Mouse (Mus musculus): ENCODE measurements around the gene Ip6k3. TPM values are rescaled to one million over a fixed set of nuclear protein-coding genes. Genes with fewer than 3 reads are reported as not detected.

Gene Ip6k3
- total RNA-seq, 2 experiments from 2014 or later: 0.15 to 0.20 TPM

GRCm38 (mm10) chr17:27194258-27195185, 26.9 kb upstream of the Ip6k3 start:
- DNase-seq (ENCODE audit: low spot score in 2 of 2): no peak
- no peak overlapping the region for H3K4me3 ChIP-seq
- TF ChIP-seq CTCF (conservative IDR thresholded peaks at IDR 0.05): no peak
- H3K27ac ChIP-seq: no peak overlapping the region

GRCm38 (mm10) chr17:27191804-27192203, 24.2 kb upstream of the Ip6k3 start:
- no peak for DNase-seq (ENCODE audit: low spot score in 2 of 2)
- H3K4me3 ChIP-seq: no peak overlapping the region
- no peak for TF ChIP-seq CTCF (conservative IDR thresholded peaks at IDR 0.05)
- no peak overlapping the region for H3K27ac ChIP-seq

GRCm38 (mm10) chr17:27191189-27191588, 23.6 kb upstream of the Ip6k3 start:
- no peak overlapping the region for H3K4me3 ChIP-seq
- no peak for TF ChIP-seq CTCF (conservative IDR thresholded peaks at IDR 0.05)
- H3K27ac ChIP-seq: no peak overlapping the region
- DNase-seq (ENCODE audit: low spot score in 2 of 2): no peak

DNA sequence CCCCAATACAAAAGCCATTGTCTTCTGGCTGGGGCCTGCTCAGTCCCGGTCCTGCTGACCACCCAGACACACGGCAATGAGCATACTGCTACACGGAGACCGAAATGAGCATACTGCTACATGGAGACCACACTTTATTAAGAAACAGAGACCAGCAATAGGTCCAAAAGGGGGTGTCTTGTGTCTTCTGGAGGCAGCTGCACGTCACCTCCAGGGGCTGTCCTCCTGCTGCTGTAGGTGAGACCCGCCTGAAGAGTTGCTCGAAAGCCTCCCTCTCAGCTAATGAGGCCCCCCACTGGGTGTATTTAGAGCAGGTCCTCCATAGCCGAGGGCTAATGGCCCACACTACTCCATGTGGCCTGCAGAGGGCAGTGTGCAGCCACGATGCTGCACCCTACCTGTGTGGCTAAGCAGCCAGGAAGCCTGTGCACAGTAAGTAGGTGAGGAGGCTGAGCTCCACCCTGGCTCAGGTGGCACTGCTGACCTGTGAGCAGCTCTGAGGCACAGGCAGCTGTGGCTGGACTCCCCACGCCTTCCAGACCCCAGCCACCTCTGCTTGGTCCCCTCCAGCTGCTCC, 22.1 kb upstream of the Ip6k3 start:
- no peak overlapping the region for H3K27ac ChIP-seq
- peak; percentile 98 for TF ChIP-seq CTCF (conservative IDR thresholded peaks at IDR 0.05)
- H3K4me3 ChIP-seq: no peak overlapping the region
- peak in 1 of 2 experiments; percentile 67 for DNase-seq (ENCODE audit: low spot score in 2 of 2)

GRCm38 (mm10) chr17:27188883-27189282, 21.3 kb upstream of the Ip6k3 start:
- H3K27ac ChIP-seq: no peak overlapping the region
- no peak overlapping the region for H3K4me3 ChIP-seq
- no peak for DNase-seq (ENCODE audit: low spot score in 2 of 2)
- no peak for TF ChIP-seq CTCF (conservative IDR thresholded peaks at IDR 0.05)

GRCm38 (mm10) chr17:27187059-27187458, 19.5 kb upstream of the Ip6k3 start:
- TF ChIP-seq CTCF (conservative IDR thresholded peaks at IDR 0.05): no peak

GRCm38 (mm10) chr17:27186068-27186467, 18.5 kb upstream of the Ip6k3 start:
- no peak for DNase-seq (ENCODE audit: low spot score in 2 of 2)
- H3K4me3 ChIP-seq: no peak overlapping the region
- no peak overlapping the region for H3K27ac ChIP-seq
- no peak for TF ChIP-seq CTCF (conservative IDR thresholded peaks at IDR 0.05)

More at GRCm38 (mm10) chr17:27187059-27187458, 19.5 kb upstream of the Ip6k3 start:
- no peak overlapping the region for H3K4me3 ChIP-seq
- no peak for DNase-seq (ENCODE audit: low spot score in 2 of 2)
- H3K27ac ChIP-seq: no peak overlapping the region

DNA sequence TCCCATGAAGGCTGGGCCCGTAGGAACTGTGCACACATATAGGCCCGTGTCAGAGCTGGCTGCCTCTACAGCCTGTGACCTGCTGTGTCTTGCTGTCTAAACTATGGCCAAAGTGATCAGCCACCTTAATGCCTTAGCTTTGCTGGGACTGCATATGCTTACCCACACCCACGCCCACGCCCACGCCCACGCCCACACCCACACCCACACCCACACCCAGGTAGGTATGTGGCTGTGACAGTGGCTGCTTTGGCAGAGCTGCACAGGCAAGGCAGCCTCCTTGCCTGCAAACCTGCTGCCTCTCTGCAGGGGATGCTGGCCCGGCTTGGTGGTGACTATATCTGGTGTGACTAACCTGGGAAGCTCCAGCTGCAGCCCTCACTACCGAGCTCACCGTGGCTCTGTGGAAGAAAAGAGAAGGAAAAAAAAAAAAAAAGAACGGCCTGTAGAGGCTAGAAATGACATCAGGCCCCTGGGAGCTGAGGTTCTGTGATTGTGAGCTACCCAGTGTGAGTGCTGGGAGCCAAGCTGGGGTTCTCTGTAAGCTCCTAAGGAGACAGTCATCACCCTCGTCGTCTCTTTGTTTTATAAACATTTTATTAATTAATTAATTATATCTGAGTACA, 16.2 kb upstream of the Ip6k3 start:
- Histone ChIP-seq H3K4me3 (no peak overlapping the region), H3K27ac (no peak overlapping the region)
- TF ChIP-seq CTCF (conservative IDR thresholded peaks at IDR 0.05): no peak
- DNase-seq (ENCODE audit: low spot score in 2 of 2): no peak

DNA sequence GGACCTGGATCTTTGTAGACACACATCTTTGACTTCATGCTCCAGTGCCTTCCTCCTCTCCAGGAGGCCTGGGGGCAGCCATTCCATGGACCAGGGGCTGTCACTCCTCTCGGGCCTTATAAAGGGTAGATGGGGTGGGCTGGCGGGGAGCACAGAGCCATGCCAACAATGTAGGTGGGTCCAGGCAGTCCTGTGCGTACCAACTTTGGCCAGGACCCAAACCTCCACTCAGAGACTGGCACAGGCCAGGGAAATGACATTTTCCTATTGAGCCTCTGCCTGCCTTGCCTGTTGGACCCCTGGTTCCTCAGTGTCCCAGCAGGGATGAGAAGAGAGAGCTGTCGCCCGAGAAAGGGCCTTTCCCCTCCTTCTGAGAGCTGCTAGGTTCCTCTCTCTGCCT, 14.8 kb upstream of the Ip6k3 start:
- TF ChIP-seq CTCF (conservative IDR thresholded peaks at IDR 0.05): no peak
- DNase-seq (ENCODE audit: low spot score in 2 of 2): no peak
- H3K4me3 ChIP-seq: no peak overlapping the region
- H3K27ac ChIP-seq: no peak overlapping the region

DNA sequence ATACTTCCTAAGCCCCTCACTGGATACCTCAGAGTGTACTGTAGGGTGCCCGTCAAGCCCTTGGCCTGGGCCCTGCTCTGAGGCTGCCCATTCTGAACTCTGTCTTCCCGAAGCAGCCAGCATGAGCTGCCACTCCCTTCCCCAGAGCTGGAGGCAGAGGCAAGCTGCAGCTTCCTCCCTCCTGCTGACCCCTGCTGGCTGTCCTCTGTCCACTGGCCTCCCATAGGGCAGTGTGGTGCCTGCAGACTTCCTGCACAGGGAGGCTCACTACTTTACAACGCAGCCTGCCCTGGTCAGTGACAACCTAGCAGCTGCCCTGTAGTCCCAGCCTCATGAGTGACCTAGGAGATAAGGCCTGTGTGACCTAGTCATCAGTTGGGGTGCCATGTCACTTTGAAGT, 14.1 kb upstream of the Ip6k3 start:
- Histone ChIP-seq H3K4me3 (no peak overlapping the region), H3K27ac (no peak overlapping the region)
- no peak for DNase-seq (ENCODE audit: low spot score in 2 of 2)
- peak; percentile 49 for TF ChIP-seq CTCF (conservative IDR thresholded peaks at IDR 0.05)

GRCm38 (mm10) chr17:27179681-27180280, 12.2 kb upstream of the Ip6k3 start:
- DNase-seq (ENCODE audit: low spot score in 2 of 2): no peak
- Histone ChIP-seq H3K4me3 (no peak overlapping the region), H3K27ac (no peak overlapping the region)
- TF ChIP-seq CTCF (conservative IDR thresholded peaks at IDR 0.05): no peak

DNA sequence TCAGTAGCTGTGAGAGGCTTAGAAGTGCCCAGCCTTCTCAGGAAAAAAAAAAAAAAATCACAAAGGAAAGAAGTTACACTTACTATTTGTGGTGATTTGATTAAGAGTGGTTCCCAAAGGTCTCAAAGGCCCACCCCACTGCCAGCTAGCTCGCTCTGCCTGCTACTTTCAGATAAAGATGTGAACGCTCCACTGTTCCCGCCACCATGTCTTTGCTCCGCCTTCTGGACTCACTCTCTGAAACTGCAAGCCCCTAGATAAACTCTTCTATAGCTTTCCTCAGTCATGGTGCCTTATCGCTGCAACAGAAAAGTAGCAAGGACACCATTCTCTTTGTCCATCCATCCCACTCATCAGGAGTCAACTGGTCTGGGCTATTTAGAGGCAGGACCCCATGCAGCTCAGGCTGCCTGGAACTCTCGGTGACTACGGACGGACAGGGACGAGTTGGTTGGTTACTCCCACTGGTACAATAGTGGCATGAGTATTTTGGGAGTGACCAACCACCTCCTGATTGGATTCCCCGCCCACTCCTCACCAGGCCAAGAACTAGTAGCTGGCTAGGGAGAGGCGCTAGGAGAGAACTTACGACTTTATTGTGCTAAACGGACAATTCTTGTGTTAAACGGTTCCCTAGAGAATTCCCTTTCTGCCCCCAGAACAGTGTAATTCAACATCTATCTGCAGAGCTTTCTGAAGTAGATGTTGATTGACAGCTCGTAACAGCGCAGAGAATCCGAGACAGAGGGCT, 11.0 kb upstream of the Ip6k3 start:
- TF ChIP-seq CTCF (conservative IDR thresholded peaks at IDR 0.05): no peak
- no peak for DNase-seq (ENCODE audit: low spot score in 2 of 2)
- Histone ChIP-seq H3K27ac (no peak overlapping the region), H3K4me3 (no peak overlapping the region)

Measured in layer of hippocampus, adult 2 months (tissue).